Mouse (Mus musculus) bone marrow macrophage, adult 2 months (primary cell): ENCODE measurements around the gene Nap1l4. TPM values are rescaled to one million over a fixed set of nuclear protein-coding genes. Genes with fewer than 3 reads are reported as not detected.

Source experiments
- H3K27ac ChIP-seq: 2 replicates; pipeline ENCODE4 v1.5.1; 2012; ENCODE audit warnings: low read depth, low read length; ENCODE audit not compliant: insufficient read depth
- H3K4me1 ChIP-seq: 2 replicates; pipeline ENCODE4 v1.6.1; 2012; ENCODE audit warnings: low read length; ENCODE audit not compliant: control insufficient read depth, insufficient read depth
- H3K4me3 ChIP-seq: 2 replicates; pipeline ENCODE4 v1.5.1; 2012; ENCODE audit warnings: mild to moderate bottlenecking, low read length, moderate library complexity; ENCODE audit not compliant: insufficient read depth
- CTCF ChIP-seq: IDR thresholded peaks from 2 replicates; pipeline ENCODE4 v1.5.1; 2012; ENCODE audit warnings: low read depth, mild to moderate bottlenecking, low read length, moderate library complexity
- POLR2A ChIP-seq: IDR thresholded peaks from 2 replicates; pipeline ENCODE4 v1.6.1; 2012; ENCODE audit warnings: mild to moderate bottlenecking, low read depth, low read length, borderline replicate concordance
- polyA plus RNA-seq: library from polyadenylated mRNA; stranded (reverse); fragments of >200 nt; gene quantifications from 2 replicates; pipeline ENCODE4 v1.2.4, GENCODE M21; 2012; ENCODE audit not compliant: missing spikeins, insufficient read depth, insufficient read length

Gene Nap1l4
- polyA plus RNA-seq, 1 experiment = 74.0 TPM

GRCm38 (mm10) chr7:143481806-143482387, 67.0 kb downstream of the Nap1l4 start:
- TF ChIP-seq CTCF (no peak), POLR2A (no peak)
- no peak overlapping the region for H3K27ac ChIP-seq
- no peaks in the 10 kb centered on the region for H3K4me1 ChIP-seq
- no peak overlapping the region for H3K4me3 ChIP-seq

GRCm38 (mm10) chr7:143480498-143480897, 68.4 kb downstream of the Nap1l4 start:
- TF ChIP-seq POLR2A (no peak), CTCF (peak; percentile 71)
- Histone ChIP-seq H3K27ac (no peak overlapping the region), H3K4me3 (no peak overlapping the region), H3K4me1 (no peaks in the 10 kb centered on the region)

DNA sequence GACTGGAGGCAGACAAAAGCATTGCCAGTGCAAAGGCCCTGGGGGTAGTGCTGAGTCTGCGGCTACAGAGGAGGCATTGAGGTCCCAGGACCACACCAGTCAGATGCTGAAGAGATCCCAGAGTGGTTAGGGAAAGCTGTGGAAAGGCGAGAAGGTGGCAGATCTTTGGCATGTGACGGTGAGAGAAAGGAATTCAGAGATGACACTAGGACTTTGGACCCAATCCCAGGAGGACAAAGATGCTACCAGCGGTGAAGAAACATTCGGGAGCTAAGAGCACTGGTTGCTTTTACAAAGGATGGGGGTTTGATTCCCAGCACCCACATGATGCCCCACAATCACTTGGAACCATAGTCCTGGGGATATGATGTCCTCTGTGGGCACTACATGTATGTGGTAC, 71.1 kb downstream of the Nap1l4 start:
- no peak for TF ChIP-seq CTCF
- TF ChIP-seq POLR2A = no peak
- Histone ChIP-seq H3K4me3 (no peak overlapping the region), H3K27ac (no peak overlapping the region), H3K4me1 (peaks cover 3% of the 10 kb centered on the region; the same call in 1 of the 2 replicates)

- no peak for TF ChIP-seq POLR2A
- no peak for TF ChIP-seq CTCF
- no peak overlapping the region for H3K4me3 ChIP-seq
- peaks cover 3% of the 10 kb centered on the region; the same call in 1 of the 2 replicates for H3K4me1 ChIP-seq
- H3K27ac ChIP-seq = no peak overlapping the region
Observed at GRCm38 (mm10) chr7:143476702-143477335, 72.1 kb downstream of the Nap1l4 start.

- no peak for TF ChIP-seq POLR2A
- no peak for TF ChIP-seq CTCF
- H3K27ac ChIP-seq = no peak overlapping the region
Observed at GRCm38 (mm10) chr7:143475876-143476275, 73.0 kb downstream of the Nap1l4 start.

GRCm38 (mm10) chr7:143474811-143475210, 74.1 kb downstream of the Nap1l4 start:
- Histone ChIP-seq H3K27ac (no peak overlapping the region), H3K4me3 (no peak overlapping the region), H3K4me1 (peaks cover 3% of the 10 kb centered on the region; the same call in 1 of the 2 replicates)
- TF ChIP-seq POLR2A = no peak
- no peak for TF ChIP-seq CTCF

More at GRCm38 (mm10) chr7:143475876-143476275, 73.0 kb downstream of the Nap1l4 start:
- H3K4me3 ChIP-seq = no peak overlapping the region
- peaks cover 3% of the 10 kb centered on the region; the same call in 1 of the 2 replicates for H3K4me1 ChIP-seq

DNA sequence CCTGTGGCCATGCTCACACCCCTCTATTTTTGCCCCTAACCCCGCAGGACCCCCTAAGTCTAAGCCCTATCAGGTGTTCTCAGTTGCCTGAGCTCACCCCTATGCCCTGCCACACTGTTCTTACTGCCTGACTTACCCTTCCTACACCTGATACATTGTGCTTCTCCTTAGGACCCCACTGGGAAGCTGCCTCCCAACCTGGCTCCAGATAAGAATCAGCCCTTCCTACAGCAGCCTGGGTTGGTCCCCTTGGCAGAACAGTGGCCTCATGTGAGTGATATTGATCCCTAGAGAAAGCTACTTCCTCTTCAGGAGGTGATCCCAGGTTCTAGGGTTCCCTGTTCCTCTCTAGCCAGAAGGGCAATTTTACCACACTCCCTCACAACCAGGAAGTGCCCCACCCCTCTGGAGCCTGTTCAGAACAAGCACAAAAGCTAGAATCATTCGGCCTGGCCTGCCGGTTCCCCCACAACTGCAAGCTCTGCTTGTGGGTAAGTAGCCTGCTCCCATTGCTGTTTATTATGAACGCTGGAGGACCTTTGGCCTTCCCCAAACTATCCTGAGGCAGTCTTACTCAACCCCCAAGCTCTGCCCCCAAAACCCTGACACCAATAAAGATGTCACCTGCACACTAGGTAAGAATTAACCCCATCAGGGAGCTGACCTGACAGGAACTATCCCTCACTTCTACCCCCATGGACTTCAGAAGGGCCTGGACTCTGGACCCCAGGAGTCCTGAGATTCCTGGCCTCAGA, 75.4 kb downstream of the Nap1l4 start, which contains the start of gene Slc22a18:
Gene Slc22a18, plus strand, starts transcription at position 390 of the 755 bp plus-strand sequence.
- Histone ChIP-seq H3K4me1 (peaks cover 3% of the 10 kb centered on the region; the same call in 1 of the 2 replicates), H3K27ac (no peak within 1 kb of the TSS), H3K4me3 (peak within 1 kb of the TSS; percentile 44)
- no peak for TF ChIP-seq POLR2A
- TF ChIP-seq CTCF = no peak

- Histone ChIP-seq H3K4me1 (peaks cover 3% of the 10 kb centered on the region; the same call in 1 of the 2 replicates), H3K27ac (no peak overlapping the region), H3K4me3 (no peak overlapping the region)
- no peak for TF ChIP-seq POLR2A
- peak; percentile 72 for TF ChIP-seq CTCF
Observed at GRCm38 (mm10) chr7:143469946-143470345, 79.0 kb downstream of the Nap1l4 start.

DNA sequence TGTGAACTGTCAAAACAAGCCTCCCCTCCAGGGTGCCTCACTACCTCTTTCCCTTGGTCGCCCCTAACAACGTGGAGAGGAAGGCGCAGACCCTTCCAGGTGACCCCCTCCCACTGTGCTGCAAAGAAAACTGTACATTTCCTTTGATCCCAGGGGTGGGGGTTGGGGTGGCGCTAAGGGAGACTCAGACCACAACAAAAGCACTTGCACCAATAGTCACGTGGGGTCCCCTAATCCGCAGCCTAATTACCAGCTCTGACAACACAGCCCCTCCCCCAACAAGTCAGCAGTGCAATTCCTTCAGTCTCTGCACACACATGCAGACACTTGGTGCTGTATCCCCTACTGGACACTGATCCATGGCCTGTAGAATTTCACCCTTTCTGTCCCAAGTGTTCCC, 81.2 kb downstream of the Nap1l4 start:
- no peak for TF ChIP-seq CTCF
- no peak for TF ChIP-seq POLR2A
- Histone ChIP-seq H3K4me1 (no peaks in the 10 kb centered on the region), H3K27ac (no peak overlapping the region), H3K4me3 (no peak overlapping the region)

- H3K27ac ChIP-seq = no peak overlapping the region
- no peak for TF ChIP-seq POLR2A
- peak; percentile 82 for TF ChIP-seq CTCF
- no peak overlapping the region for H3K4me3 ChIP-seq
- no peaks in the 10 kb centered on the region for H3K4me1 ChIP-seq
Observed at GRCm38 (mm10) chr7:143466099-143466677, 82.7 kb downstream of the Nap1l4 start.
